Mouse (Mus musculus): ENCODE data around the gene Tuba1a. TPM values are rescaled to one million over a fixed set of nuclear protein-coding genes. Genes with fewer than 3 reads are reported as not detected.

Tuba1a gene
- polyA plus RNA-seq, 1 experiment from 2014 or later, result 945 TPM

DNA sequence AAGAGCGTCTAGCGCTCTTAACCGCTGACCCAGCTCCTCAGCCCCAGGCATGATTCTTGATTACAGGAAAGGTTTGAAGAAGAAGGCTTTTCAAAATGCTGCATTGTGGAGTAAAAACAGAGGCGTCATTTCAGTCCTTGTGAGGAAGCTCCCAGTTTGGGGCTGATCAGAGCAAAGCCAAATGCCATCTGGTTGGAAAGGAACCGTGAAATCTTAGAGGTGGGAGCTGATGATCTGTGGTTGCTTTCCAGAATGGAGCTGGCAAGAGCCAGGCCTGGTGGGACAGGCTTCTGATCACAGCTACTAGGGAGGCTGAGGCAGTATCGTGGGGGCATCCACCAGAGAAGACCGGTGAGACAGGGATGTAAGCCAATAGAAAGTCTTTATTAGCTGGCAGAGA, 43.3 kb upstream of the Tuba1a start:
- WGBS, result 80% methylated on average over 7 of the region's 7 CpGs
- Histone ChIP-seq H3K27ac (ENCODE audit: low read length) (no peak overlapping the region), H3K9me3 (ENCODE audit: low read length) (no peaks in the 10 kb centered on the region), H3K27me3 (replicated peaks; ENCODE audit: insufficient read depth, low read length) (no peaks in the 10 kb centered on the region), H3K4me1 (ENCODE audit: insufficient read depth, low read depth, low read length) (peaks cover 10% of the 10 kb centered on the region; the same call in 1 of the 2 replicates), H3K9ac (replicated peaks; ENCODE audit: low read depth) (no peak overlapping the region), H3K4me2 (replicated peaks; ENCODE audit: low read depth, low read length) (no peak overlapping the region), H3K4me3 (ENCODE audit: low read depth, low read length) (no peak overlapping the region), H3K36me3 (ENCODE audit: insufficient read depth, low read length) (no peaks in the 10 kb centered on the region)
- DNase-seq (ENCODE audit: low spot score) (no peak), ATAC-seq (no peak)
- TF ChIP-seq EP300 (IDR thresholded peaks at IDR 0.05), result no peak
- TF ChIP-seq CTCF (IDR thresholded peaks at IDR 0.05), result no peak

GRCm38 (mm10) chr15:98994957-98995520, 41.5 kb upstream of the Tuba1a start:
- H3K27me3 ChIP-seq (replicated peaks; ENCODE audit: insufficient read depth, low read length), result no peaks in the 10 kb centered on the region
- no peaks in the 10 kb centered on the region for H3K9me3 ChIP-seq (ENCODE audit: low read length)
- H3K9ac ChIP-seq (replicated peaks; ENCODE audit: low read depth), result no peak overlapping the region
- H3K4me3 ChIP-seq (ENCODE audit: low read depth, low read length), result no peak overlapping the region
- TF ChIP-seq EP300 (IDR thresholded peaks at IDR 0.05), result no peak
- TF ChIP-seq CTCF (IDR thresholded peaks at IDR 0.05), result no peak
- no peak for ATAC-seq
- H3K27ac ChIP-seq (ENCODE audit: low read length), result no peak overlapping the region
- no peak overlapping the region for H3K4me2 ChIP-seq (replicated peaks; ENCODE audit: low read depth, low read length)
- peaks cover 5% of the 10 kb centered on the region; the same call in 1 of the 2 replicates for H3K4me1 ChIP-seq (ENCODE audit: insufficient read depth, low read depth, low read length)
- no peak for DNase-seq (ENCODE audit: low spot score)
- H3K36me3 ChIP-seq (ENCODE audit: insufficient read depth, low read length), result no peaks in the 10 kb centered on the region
- WGBS, result 83% methylated on average over 9 of the region's 9 CpGs

DNA sequence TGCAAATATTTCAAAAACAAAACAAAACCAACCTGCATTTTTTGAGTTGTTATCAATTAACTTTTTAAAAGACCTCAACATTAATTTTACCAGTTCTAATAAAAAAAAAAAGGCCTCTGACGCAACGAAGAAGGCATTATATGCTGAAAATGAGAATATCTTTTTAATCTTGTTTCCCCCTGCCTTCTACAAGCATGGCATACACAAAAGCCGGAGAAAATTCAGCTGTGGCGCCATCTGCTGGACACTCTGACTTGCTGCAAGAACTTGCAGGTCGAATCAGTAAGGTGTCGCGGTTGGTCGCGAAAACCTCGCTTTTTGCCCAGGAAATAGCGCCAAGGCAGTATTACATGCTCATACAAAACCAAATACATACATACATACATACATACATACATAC, 40.4 kb upstream of the Tuba1a start:
- peak; percentile 95 for DNase-seq (ENCODE audit: low spot score)
- under 1% methylated on average over 11 of the region's 11 CpGs for WGBS
- Histone ChIP-seq H3K4me2 (replicated peaks; ENCODE audit: low read depth, low read length) (peak overlapping the region; percentile 51; the same call in 1 of the 2 replicates), H3K9ac (replicated peaks; ENCODE audit: low read depth) (no peak overlapping the region), H3K27me3 (replicated peaks; ENCODE audit: insufficient read depth, low read length) (no peaks in the 10 kb centered on the region), H3K27ac (ENCODE audit: low read length) (peak overlapping the region; percentile 94), H3K4me3 (ENCODE audit: low read depth, low read length) (peak overlapping the region; percentile 32; the same call in 1 of the 2 replicates), H3K9me3 (ENCODE audit: low read length) (no peaks in the 10 kb centered on the region), H3K36me3 (ENCODE audit: insufficient read depth, low read length) (no peaks in the 10 kb centered on the region), H3K4me1 (ENCODE audit: insufficient read depth, low read depth, low read length) (peaks cover 5% of the 10 kb centered on the region; the same call in 1 of the 2 replicates)
- TF ChIP-seq EP300 (IDR thresholded peaks at IDR 0.05), result peak; percentile 49
- TF ChIP-seq CTCF (IDR thresholded peaks at IDR 0.05), result peak; percentile 94
- peak; percentile 38 for ATAC-seq

DNA sequence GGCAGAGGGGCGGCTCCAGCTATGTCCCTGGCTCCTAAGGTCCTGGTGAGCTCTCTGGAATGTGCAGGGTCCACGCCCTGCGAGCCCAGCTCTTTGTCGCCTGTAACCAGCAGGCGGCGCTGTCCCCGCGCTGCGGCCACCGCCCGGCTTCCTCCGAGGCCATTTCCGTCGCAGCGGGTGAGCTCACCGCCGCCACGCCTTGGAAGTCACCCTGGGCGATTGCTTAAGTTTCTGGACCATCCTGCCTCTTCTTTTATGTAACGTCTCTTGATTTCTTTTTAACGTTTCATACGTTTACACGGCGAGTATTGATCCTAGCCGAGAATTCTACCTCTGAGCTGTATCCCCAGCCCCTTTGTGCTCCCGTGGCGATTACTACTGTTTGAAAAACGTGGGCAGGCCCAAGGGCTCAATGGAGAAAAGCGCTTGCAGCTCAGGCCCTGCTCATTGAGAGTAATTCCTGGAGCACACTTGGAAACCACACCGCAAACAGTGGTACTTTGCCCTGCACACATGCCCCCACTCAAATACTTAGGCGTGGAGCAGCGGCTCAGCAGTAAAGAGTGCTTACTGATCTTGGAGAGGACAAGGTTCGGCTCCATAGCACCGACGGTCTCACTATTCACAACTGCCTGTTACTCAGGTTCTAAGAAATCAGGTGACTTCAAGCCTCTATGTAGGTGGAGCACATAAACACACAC, 39.7 kb upstream of the Tuba1a start:
- DNase-seq (ENCODE audit: low spot score), result peak; percentile 97
- Histone ChIP-seq H3K27ac (ENCODE audit: low read length) (peak overlapping the region; percentile 94), H3K9ac (replicated peaks; ENCODE audit: low read depth) (peak overlapping the region; percentile 58)

DNA sequence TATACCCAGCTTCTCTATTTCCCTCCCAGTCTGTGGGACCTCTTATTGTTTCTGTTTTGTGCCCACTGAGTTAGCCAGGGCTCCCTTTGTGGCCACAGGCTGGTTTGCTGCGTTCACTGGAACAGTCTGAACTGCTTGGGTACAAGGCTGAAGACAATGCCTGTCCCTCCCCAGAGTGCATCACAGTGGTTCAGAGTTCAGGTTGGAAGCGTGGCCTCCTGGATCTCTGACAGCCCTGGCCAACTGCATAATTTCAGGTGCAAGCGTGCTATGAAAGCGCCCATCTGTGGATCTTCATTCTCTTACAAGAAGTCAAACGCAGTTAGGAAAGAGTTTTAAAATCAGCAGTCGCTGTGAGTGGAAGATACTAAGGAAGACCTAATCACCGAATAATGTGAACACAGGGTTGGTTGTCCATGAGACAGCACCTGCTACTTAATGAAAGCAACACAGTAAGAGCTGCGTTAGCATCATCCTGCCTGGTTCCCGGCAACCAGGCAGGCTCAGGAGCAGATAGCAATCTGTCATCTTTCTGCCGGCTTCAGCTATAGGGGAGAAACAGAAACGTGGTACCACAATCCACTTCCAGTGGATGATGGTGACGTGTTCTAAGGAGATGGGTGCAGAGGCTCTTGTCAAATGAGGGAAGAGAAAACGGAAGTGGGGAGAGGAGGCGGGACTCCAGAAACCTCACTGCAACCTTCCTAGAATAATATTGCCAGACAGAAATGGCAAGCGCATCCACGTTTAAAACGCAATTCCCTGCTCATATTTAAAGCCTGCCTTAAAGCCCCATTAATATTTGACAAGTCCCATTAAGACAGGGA, 38.8 kb upstream of the Tuba1a start:
- peak overlapping the region; percentile 58 for H3K9ac ChIP-seq (replicated peaks; ENCODE audit: low read depth)
- peak overlapping the region; percentile 32 for H3K4me3 ChIP-seq (ENCODE audit: low read depth, low read length)
- H3K36me3 ChIP-seq (ENCODE audit: insufficient read depth, low read length), result no peaks in the 10 kb centered on the region
- 33% methylated on average over 17 of the region's 17 CpGs for WGBS
- H3K27ac ChIP-seq (ENCODE audit: low read length), result peak overlapping the region; percentile 94
- TF ChIP-seq CTCF (IDR thresholded peaks at IDR 0.05), result no peak
- no peak for TF ChIP-seq EP300 (IDR thresholded peaks at IDR 0.05)
- H3K4me2 ChIP-seq (replicated peaks; ENCODE audit: low read depth, low read length), result peak overlapping the region; percentile 51
- ATAC-seq (peak; percentile 59), DNase-seq (ENCODE audit: low spot score) (peak; percentile 89)
- H3K4me1 ChIP-seq (ENCODE audit: insufficient read depth, low read depth, low read length), result peaks cover 5% of the 10 kb centered on the region; the same call in 1 of the 2 replicates
- H3K9me3 ChIP-seq (ENCODE audit: low read length), result no peaks in the 10 kb centered on the region
- H3K27me3 ChIP-seq (replicated peaks; ENCODE audit: insufficient read depth, low read length), result no peaks in the 10 kb centered on the region

More for the DNA sequence above, 39.7 kb upstream of the Tuba1a start:
- TF ChIP-seq EP300 (IDR thresholded peaks at IDR 0.05) (peak; percentile 60), CTCF (IDR thresholded peaks at IDR 0.05) (peak; percentile 99)
- Histone ChIP-seq H3K9me3 (ENCODE audit: low read length) (no peaks in the 10 kb centered on the region), H3K4me2 (replicated peaks; ENCODE audit: low read depth, low read length) (peak overlapping the region; percentile 51), H3K27me3 (replicated peaks; ENCODE audit: insufficient read depth, low read length) (no peaks in the 10 kb centered on the region), H3K4me1 (ENCODE audit: insufficient read depth, low read depth, low read length) (peaks cover 5% of the 10 kb centered on the region; the same call in 1 of the 2 replicates), H3K4me3 (ENCODE audit: low read depth, low read length) (peak overlapping the region; percentile 32), H3K36me3 (ENCODE audit: insufficient read depth, low read length) (no peaks in the 10 kb centered on the region)
- peak; percentile 96 for ATAC-seq
- 5% methylated on average over 35 of the region's 35 CpGs for WGBS

DNA sequence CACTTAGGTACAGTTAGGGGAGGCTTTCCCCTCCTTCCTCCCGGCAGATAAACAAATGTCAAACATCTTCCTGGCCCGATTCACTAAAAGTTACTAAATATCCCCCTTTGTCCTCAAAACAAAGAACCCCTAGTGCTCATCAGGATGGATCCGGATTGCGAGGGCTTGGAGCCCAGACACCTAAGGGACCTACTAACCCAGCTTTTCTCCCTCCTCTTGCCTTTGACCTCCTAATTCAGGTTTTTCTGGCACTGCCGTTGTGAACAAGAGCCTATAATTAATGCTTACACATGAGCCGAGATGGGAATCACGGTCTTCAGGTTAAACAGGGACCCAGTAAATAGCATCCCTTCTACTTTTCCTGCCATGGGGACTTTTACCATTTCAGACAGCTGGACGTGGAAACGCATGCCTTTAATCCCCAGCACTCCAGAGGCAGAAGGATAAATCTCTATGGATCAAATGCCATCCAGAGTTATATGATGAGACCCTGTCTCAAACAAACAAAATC, 38.1 kb upstream of the Tuba1a start:
- TF ChIP-seq CTCF (IDR thresholded peaks at IDR 0.05) (no peak), EP300 (IDR thresholded peaks at IDR 0.05) (no peak)
- Histone ChIP-seq H3K4me2 (replicated peaks; ENCODE audit: low read depth, low read length) (no peak overlapping the region), H3K9me3 (ENCODE audit: low read length) (no peaks in the 10 kb centered on the region), H3K4me3 (ENCODE audit: low read depth, low read length) (no peak overlapping the region), H3K27ac (ENCODE audit: low read length) (peak overlapping the region; percentile 22; the same call in 1 of the 2 replicates), H3K36me3 (ENCODE audit: insufficient read depth, low read length) (no peaks in the 10 kb centered on the region), H3K27me3 (replicated peaks; ENCODE audit: insufficient read depth, low read length) (no peaks in the 10 kb centered on the region), H3K4me1 (ENCODE audit: insufficient read depth, low read depth, low read length) (peaks cover 6% of the 10 kb centered on the region; the same call in 1 of the 2 replicates), H3K9ac (replicated peaks; ENCODE audit: low read depth) (no peak overlapping the region)
- no peak for DNase-seq (ENCODE audit: low spot score)
- 38% methylated on average over 9 of the region's 9 CpGs for WGBS
- ATAC-seq, result no peak

All from lung, postnatal 0 days (tissue).